Mouse (Mus musculus): ENCODE results near the gene Tbx1. TPM values are rescaled to one million over a fixed set of nuclear protein-coding genes. Genes with fewer than 3 reads are reported as not detected.
A peak's percentile ranks its signal among the peaks of the same experiment; 100 is the strongest.

The Tbx1 gene
- polyA plus RNA-seq, 1 experiment from 2014 or later: 0.90 TPM

DNA sequence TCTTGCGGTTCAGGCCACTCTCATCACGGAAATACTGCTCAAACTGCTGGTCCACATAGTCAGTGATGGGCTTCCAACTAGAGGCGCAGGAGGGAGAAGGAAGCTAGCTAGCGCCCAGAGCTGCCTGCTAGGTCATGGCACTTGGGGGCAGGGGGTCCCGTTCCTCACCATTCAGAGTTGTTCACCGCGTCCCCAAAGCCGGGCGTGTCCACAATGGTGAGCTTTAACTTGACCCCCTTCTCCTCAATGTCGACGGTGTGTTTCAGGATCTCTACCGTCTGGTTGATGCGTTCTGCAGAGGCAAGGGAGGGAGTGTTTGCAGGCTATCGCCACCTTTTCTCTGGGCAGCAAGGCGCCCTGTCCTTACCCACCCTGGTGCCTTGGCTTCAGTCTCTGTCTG lies 34.2 kb upstream of the Tbx1 start:
- H3K4me3 ChIP-seq (ENCODE audit: low read length): no peak overlapping the region
- WGBS: 37% methylated on average over 15 of the region's 15 CpGs
- no peak for ATAC-seq
- peaks cover 38% of the 10 kb centered on the region for H3K4me1 ChIP-seq (ENCODE audit: control insufficient read depth, insufficient read depth, low read depth, low read length)
- peaks cover 50% of the 10 kb centered on the region for H3K27me3 ChIP-seq (replicated peaks; ENCODE audit: control insufficient read depth, insufficient read depth, low read length)
- no peak overlapping the region for H3K9ac ChIP-seq (ENCODE audit: low read depth, low read length)
- no peak overlapping the region for H3K4me2 ChIP-seq (ENCODE audit: low read length)
- H3K27ac ChIP-seq (ENCODE audit: low read depth, low read length): no peak overlapping the region
- H3K9me3 ChIP-seq (ENCODE audit: control insufficient read depth, low read length): peaks cover 2% of the 10 kb centered on the region; the same call in 1 of the 2 replicates
- H3K36me3 ChIP-seq (ENCODE audit: control insufficient read depth, insufficient read depth, low read length): peaks cover 39% of the 10 kb centered on the region

DNA sequence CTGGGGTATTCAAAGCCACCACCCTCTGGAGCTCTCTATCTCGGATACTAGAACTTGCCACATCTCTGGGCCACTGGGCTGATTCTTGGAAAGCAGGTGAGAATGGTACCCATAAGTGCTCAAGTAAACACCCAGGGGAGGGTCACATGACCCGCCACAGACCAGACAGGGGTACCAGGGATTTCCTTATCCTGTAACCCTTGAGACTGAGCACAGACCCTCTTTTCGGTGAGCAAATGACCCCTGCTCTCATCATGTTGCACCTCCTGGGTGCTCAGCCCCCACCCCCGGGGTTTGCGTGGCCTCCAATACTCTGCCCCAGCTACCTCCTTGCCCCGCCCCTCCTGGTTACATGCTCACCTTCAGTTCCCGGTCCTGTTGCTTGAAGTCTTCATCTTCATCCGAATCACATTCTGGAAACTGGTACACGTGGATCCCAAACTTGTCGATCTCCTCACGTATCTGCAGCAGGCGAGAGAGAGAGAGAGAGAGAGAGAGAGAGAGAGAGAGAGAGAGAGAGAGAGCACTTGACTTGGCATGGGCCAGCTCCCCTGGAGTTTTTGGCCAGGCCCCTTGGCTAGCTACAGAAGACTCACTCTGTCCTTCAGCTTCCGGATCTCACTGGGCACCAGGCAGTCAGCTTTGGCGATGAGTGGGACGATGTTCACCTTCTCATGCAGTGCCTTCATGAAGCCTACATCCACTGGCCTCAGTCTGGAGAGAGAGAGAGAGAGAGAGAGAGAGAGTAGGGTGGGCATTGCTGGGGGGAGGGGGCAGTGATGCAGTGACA lies 33.5 kb upstream of the Tbx1 start:
- Histone ChIP-seq H3K36me3 (ENCODE audit: control insufficient read depth, insufficient read depth, low read length) (peaks cover 39% of the 10 kb centered on the region), H3K4me3 (ENCODE audit: low read length) (no peak overlapping the region), H3K4me2 (ENCODE audit: low read length) (no peak overlapping the region), H3K27ac (ENCODE audit: low read depth, low read length) (no peak overlapping the region), H3K4me1 (ENCODE audit: control insufficient read depth, insufficient read depth, low read depth, low read length) (peaks cover 38% of the 10 kb centered on the region), H3K27me3 (replicated peaks; ENCODE audit: control insufficient read depth, insufficient read depth, low read length) (peaks cover 57% of the 10 kb centered on the region), H3K9me3 (ENCODE audit: control insufficient read depth, low read length) (peaks cover 2% of the 10 kb centered on the region; the same call in 1 of the 2 replicates), H3K9ac (ENCODE audit: low read depth, low read length) (no peak overlapping the region)
- WGBS: 39% methylated on average over 15 of the region's 15 CpGs
- no peak for ATAC-seq

DNA sequence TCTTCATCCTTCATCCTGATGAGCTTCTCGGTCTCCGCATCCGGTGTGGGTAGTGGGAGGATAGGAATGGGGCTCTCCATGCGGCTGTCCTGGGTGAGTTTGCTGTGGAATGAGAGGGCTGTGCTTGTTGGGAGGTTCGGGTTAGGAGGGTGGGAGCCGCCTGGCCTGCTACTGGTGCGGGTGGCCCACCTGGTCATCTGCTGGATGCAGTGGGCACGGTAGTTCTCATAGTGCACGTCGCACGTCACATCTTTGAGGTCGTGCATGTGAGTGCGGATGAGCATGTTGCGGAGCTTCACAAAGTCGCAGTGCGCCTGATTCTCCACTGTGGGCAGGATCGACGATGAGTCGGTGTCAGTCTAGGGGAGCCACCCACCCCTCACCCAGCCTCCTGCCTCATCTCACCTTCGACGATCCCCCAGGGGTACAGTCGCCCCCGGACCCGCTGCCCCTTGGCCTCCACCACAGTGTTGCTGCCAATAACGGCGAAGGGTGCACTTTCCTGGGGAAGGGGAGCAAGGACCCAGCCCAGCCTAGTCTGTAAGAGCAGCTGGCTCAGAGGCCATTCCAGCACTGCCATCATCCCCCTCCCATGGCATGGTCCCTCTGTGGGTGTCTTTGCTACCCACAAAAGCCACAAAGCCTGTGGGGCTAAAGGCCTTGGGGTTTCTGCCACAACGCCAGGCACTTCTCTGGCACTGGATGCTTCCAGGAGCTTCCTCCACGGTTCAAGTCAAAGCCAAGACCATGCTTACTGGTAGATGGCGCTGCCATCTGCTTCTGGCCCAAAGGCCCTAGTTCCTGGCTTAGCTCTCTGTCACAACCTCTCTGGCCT lies 32.7 kb upstream of the Tbx1 start:
- H3K36me3 ChIP-seq (ENCODE audit: control insufficient read depth, insufficient read depth, low read length): peaks cover 39% of the 10 kb centered on the region
- 40% methylated on average over 29 of the region's 29 CpGs for WGBS

DNA sequence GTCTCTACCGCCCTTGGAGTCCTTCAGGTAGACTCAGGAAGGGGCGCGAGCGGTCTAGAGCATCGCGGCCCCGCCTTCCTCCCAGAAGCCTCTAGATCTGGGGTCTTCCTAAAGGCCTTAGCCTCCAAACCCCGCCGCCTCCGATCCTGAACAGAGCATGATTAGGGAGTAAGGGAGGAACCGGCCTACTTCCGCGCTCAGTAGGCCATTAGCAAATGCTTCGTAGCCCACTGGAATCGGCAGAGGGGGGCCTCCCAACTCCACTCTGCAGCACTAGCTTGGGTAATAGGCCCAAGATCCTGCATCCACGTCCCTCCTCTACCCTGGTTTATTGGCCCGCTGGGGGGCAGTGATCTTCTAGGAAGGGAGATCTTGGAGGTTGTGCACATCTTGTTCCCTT lies 31.5 kb upstream of the Tbx1 start, which contains the start of gene Gp1bb:
TSS of gene Gp1bb (minus strand) at position 385 of the 400 bp plus-strand sequence.
- peaks cover 39% of the 10 kb centered on the region for H3K36me3 ChIP-seq (ENCODE audit: control insufficient read depth, insufficient read depth, low read length)
- H3K27ac ChIP-seq (ENCODE audit: low read depth, low read length): no peak within 1 kb of the TSS
- peak within 1 kb of the TSS; percentile 42 for H3K4me3 ChIP-seq (ENCODE audit: low read length)
- peak within 1 kb of the TSS; percentile 81 for H3K4me2 ChIP-seq (ENCODE audit: low read length)
- H3K9ac ChIP-seq (ENCODE audit: low read depth, low read length): peak within 1 kb of the TSS; percentile 54; the same call in 1 of the 2 replicates
- WGBS: 25% methylated on average over 17 of the region's 17 CpGs
- peaks cover 30% of the 10 kb centered on the region for H3K4me1 ChIP-seq (ENCODE audit: control insufficient read depth, insufficient read depth, low read depth, low read length)
- H3K27me3 ChIP-seq (replicated peaks; ENCODE audit: control insufficient read depth, insufficient read depth, low read length): peaks cover 65% of the 10 kb centered on the region
- no peak for ATAC-seq
- H3K9me3 ChIP-seq (ENCODE audit: control insufficient read depth, low read length): peaks cover 2% of the 10 kb centered on the region; the same call in 1 of the 2 replicates

More for the DNA sequence above, 32.7 kb upstream of the Tbx1 start:
- Histone ChIP-seq H3K4me1 (ENCODE audit: control insufficient read depth, insufficient read depth, low read depth, low read length) (peaks cover 34% of the 10 kb centered on the region), H3K4me3 (ENCODE audit: low read length) (no peak overlapping the region), H3K27me3 (replicated peaks; ENCODE audit: control insufficient read depth, insufficient read depth, low read length) (peaks cover 65% of the 10 kb centered on the region), H3K9ac (ENCODE audit: low read depth, low read length) (no peak overlapping the region; the same call in 1 of the 2 replicates), H3K4me2 (ENCODE audit: low read length) (no peak overlapping the region), H3K27ac (ENCODE audit: low read depth, low read length) (no peak overlapping the region), H3K9me3 (ENCODE audit: control insufficient read depth, low read length) (peaks cover 2% of the 10 kb centered on the region; the same call in 1 of the 2 replicates)
- ATAC-seq: no peak

DNA sequence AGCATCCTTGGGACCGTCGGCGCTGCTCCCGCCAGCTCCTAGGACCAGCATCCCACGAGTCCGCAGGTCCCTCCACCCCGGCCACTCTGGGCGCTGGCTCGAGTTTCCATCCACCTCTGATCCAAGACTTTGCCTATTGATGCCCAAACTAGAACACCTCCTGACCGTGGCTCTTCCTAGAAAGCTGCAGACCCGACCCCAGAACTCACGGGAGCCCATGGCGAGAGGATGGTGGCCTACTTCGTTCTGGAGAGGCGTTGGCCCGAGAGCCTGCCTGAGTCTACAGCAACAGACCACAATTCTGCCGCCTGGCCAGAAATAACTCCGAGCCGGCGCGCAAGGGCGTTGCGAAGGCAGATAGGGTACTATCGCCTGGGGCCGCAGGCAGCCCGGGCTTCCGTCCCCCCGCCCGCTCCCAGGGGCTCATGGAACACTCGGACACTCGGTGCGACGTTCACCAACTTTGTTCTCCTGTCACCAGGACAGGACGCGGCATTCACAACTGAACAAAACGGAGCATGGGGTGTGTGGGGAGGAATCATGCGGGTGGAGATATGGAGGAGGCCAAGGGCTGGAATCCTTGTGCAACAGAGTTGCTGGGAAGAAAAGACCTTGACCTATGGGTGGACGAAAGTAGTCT lies 31.0 kb upstream of the Tbx1 start:
- peak overlapping the region; percentile 81 for H3K4me2 ChIP-seq (ENCODE audit: low read length)
- no peak overlapping the region for H3K27ac ChIP-seq (ENCODE audit: low read depth, low read length)
- peaks cover 39% of the 10 kb centered on the region for H3K36me3 ChIP-seq (ENCODE audit: control insufficient read depth, insufficient read depth, low read length)
- peaks cover 65% of the 10 kb centered on the region for H3K27me3 ChIP-seq (replicated peaks; ENCODE audit: control insufficient read depth, insufficient read depth, low read length)
- WGBS: 17% methylated on average over 38 of the region's 38 CpGs
- peaks cover 26% of the 10 kb centered on the region for H3K4me1 ChIP-seq (ENCODE audit: control insufficient read depth, insufficient read depth, low read depth, low read length)
- no peak for ATAC-seq
- H3K9ac ChIP-seq (ENCODE audit: low read depth, low read length): peak overlapping the region; percentile 54
- no peaks in the 10 kb centered on the region; the same call in 1 of the 2 replicates for H3K9me3 ChIP-seq (ENCODE audit: control insufficient read depth, low read length)
- H3K4me3 ChIP-seq (ENCODE audit: low read length): peak overlapping the region; percentile 42

DNA sequence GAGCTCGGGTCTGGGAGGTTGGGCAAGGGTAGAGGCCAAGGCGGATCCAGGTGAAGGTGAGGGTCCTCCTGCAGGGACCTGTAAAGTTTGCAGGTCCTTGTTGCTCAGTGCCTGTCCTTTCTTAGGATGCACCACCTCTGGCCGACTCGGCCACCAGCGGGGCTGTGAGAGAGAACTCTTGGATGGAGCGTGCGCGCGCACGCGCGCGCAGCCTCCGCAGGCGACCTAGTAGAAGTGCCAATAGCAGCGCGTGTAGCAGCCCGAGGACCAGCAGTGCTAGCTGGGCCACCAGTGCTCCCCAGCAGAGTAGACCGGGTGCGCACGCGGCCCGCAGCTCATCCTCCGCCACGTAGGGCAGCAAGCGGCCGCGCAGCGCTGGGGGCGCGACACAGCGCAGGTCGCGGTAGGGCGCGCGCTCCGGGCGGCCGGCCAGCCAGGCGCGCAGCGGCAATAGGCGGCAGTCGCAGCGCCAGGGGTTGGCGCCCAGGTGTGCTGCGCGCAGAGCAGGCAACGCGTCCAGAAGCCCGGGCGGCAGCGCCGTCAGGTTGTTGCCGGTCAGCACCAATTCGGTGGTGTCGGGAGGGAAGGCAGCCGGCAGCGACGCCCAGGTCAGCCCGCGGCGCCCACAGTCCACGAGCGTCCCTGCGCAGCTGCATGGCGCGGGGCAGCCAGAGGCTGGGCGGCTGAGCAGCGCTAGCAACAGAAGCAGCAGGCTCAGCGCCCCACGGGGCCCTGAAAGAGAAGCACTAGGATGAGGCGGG lies 30.3 kb upstream of the Tbx1 start:
- Histone ChIP-seq H3K9me3 (ENCODE audit: control insufficient read depth, low read length) (no peaks in the 10 kb centered on the region; the same call in 1 of the 2 replicates), H3K27me3 (replicated peaks; ENCODE audit: control insufficient read depth, insufficient read depth, low read length) (peaks cover 65% of the 10 kb centered on the region), H3K27ac (ENCODE audit: low read depth, low read length) (no peak overlapping the region), H3K9ac (ENCODE audit: low read depth, low read length) (peak overlapping the region; percentile 54), H3K4me1 (ENCODE audit: control insufficient read depth, insufficient read depth, low read depth, low read length) (peaks cover 21% of the 10 kb centered on the region), H3K4me3 (ENCODE audit: low read length) (peak overlapping the region; percentile 42), H3K4me2 (ENCODE audit: low read length) (peak overlapping the region; percentile 81), H3K36me3 (ENCODE audit: control insufficient read depth, insufficient read depth, low read length) (peaks cover 39% of the 10 kb centered on the region)
- WGBS: 4% methylated on average over 62 of the region's 74 CpGs
- ATAC-seq: peak; percentile 43

DNA sequence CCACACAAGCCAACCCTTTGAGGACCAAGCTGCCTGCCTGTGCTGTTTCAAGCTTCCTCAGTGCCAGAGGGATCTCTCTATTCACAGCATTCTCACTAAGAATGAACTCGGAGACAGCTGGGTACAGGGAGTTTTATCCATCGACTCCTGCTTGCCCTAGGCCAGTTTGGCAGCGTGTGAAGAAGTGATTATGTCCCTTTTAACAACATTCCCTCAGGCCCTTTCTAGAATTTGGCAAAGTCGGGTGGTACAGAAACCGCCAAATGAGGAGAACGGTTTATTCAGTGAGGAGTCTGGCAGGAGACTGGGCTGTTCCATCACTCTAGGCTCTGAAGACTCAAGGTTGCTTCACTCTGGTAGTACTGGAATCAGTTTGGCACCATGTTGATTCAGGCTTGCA lies 29.7 kb upstream of the Tbx1 start:
- Histone ChIP-seq H3K27ac (ENCODE audit: low read depth, low read length) (no peak overlapping the region), H3K9me3 (ENCODE audit: control insufficient read depth, low read length) (no peaks in the 10 kb centered on the region; the same call in 1 of the 2 replicates), H3K4me1 (ENCODE audit: control insufficient read depth, insufficient read depth, low read depth, low read length) (peaks cover 20% of the 10 kb centered on the region), H3K9ac (ENCODE audit: low read depth, low read length) (no peak overlapping the region), H3K4me2 (ENCODE audit: low read length) (no peak overlapping the region; the same call in 1 of the 2 replicates), H3K27me3 (replicated peaks; ENCODE audit: control insufficient read depth, insufficient read depth, low read length) (peaks cover 59% of the 10 kb centered on the region), H3K4me3 (ENCODE audit: low read length) (no peak overlapping the region), H3K36me3 (ENCODE audit: control insufficient read depth, insufficient read depth, low read length) (peaks cover 38% of the 10 kb centered on the region)
- WGBS: 24% methylated on average over 6 of the region's 6 CpGs
- no peak for ATAC-seq

DNA sequence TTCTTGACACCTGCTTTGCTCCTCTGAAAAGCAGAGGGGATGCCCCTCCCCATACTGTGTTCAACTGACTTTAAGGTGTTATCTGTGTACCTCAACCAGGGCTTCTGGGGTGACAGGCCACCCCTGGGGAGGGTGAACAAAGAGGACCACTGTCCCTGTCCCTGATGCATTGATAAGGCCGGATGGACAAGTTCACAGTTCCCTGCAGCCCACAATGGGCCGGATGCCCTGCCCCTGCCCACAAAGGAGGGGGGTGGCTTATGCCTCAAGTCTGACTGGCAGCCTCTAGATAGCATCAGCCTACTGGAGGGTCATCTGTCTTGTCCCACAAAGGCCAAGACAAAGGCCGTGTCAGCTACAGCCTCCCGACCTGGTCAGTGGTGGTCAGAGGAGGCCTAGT lies 28.6 kb upstream of the Tbx1 start:
- ATAC-seq: no peak
- peaks cover 49% of the 10 kb centered on the region for H3K27me3 ChIP-seq (replicated peaks; ENCODE audit: control insufficient read depth, insufficient read depth, low read length)
- no peak overlapping the region for H3K4me2 ChIP-seq (ENCODE audit: low read length)
- H3K27ac ChIP-seq (ENCODE audit: low read depth, low read length): no peak overlapping the region
- 22% methylated on average over 4 of the region's 4 CpGs for WGBS
- H3K9ac ChIP-seq (ENCODE audit: low read depth, low read length): no peak overlapping the region; the same call in 1 of the 2 replicates
- peaks cover 20% of the 10 kb centered on the region for H3K4me1 ChIP-seq (ENCODE audit: control insufficient read depth, insufficient read depth, low read depth, low read length)
- H3K9me3 ChIP-seq (ENCODE audit: control insufficient read depth, low read length): no peaks in the 10 kb centered on the region; the same call in 1 of the 2 replicates
- no peak overlapping the region for H3K4me3 ChIP-seq (ENCODE audit: low read length)
- peaks cover 27% of the 10 kb centered on the region for H3K36me3 ChIP-seq (ENCODE audit: control insufficient read depth, insufficient read depth, low read length)
